Mouse (Mus musculus) thymus, adult 2 months (tissue): Measurements from ENCODE around the gene Olfr986.

Source experiments
- CTCF ChIP-seq: fragments of 200-500 bp; IDR thresholded peaks from 2 replicates; pipeline ENCODE4 v1.5.1; 2012; ENCODE audit warnings: mild to moderate bottlenecking, control low read depth, low read length, moderate library complexity, borderline replicate concordance; ENCODE audit not compliant: control insufficient read depth, poor library complexity, insufficient read depth; ENCODE audit errors: extremely low read depth
- POLR2A ChIP-seq: fragments of 200-500 bp; IDR thresholded peaks from 2 replicates; pipeline ENCODE4 v1.6.1; 2012; ENCODE audit warnings: mild to moderate bottlenecking, low read length, control low read depth, moderate library complexity; ENCODE audit not compliant: control insufficient read depth, poor library complexity, insufficient read depth; ENCODE audit errors: extremely low read depth

GRCm38 (mm10) chr9:40166446-40166845 is 14.3 kb upstream of the Olfr986 start:
- no peak for TF ChIP-seq POLR2A
- TF ChIP-seq CTCF: no peak
